Mouse (Mus musculus) liver, adult 2 months (tissue): Measurements from ENCODE around the gene Jak3. TPM values are rescaled to one million over a fixed set of nuclear protein-coding genes. Genes with fewer than 3 reads are reported as not detected.

ENCODE experiments used
- DNase-seq: peaks from one replicate; pipeline ENCODE4 v3.0.0-alpha.2; 2011; ENCODE audit warnings: low read depth, low spot score; ENCODE audit errors: extremely low read depth
- H3K27ac ChIP-seq: fragments of 200-500 bp; replicated peaks from 2 replicates; pipeline ENCODE4 v1.5.1; 2012; ENCODE audit warnings: low read depth, mild to moderate bottlenecking, control low read depth, inconsistent platforms, low read length; ENCODE audit not compliant: insufficient read depth
- H3K27me3 ChIP-seq: fragments of 200-500 bp; 2 replicates; pipeline ENCODE4 v1.6.1; 2012; ENCODE audit warnings: mild to moderate bottlenecking, moderate library complexity, low read length, inconsistent platforms; ENCODE audit not compliant: control insufficient read depth, insufficient read depth
- H3K36me3 ChIP-seq: fragments of 200-500 bp; 2 replicates; pipeline ENCODE4 v1.6.1; 2012; ENCODE audit warnings: low read length, inconsistent platforms; ENCODE audit not compliant: control insufficient read depth, insufficient read depth
- H3K4me1 ChIP-seq: fragments of 200-500 bp; 2 replicates; pipeline ENCODE4 v1.6.1; 2011; ENCODE audit warnings: low read length; ENCODE audit not compliant: control insufficient read depth, insufficient read depth
- H3K4me3 ChIP-seq: fragments of 200-500 bp; 2 replicates; pipeline ENCODE4 v1.5.1; 2011; ENCODE audit warnings: low read depth, mild to moderate bottlenecking, control low read depth, low read length, moderate library complexity; ENCODE audit not compliant: insufficient read depth
- H3K79me2 ChIP-seq: fragments of 200-500 bp; 2 replicates; pipeline ENCODE4 v1.6.1; 2012; ENCODE audit warnings: inconsistent platforms, mild to moderate bottlenecking, low read length, moderate library complexity; ENCODE audit not compliant: control insufficient read depth, insufficient read depth
- H3K9ac ChIP-seq: fragments of 200-500 bp; 2 replicates; pipeline ENCODE4 v1.6.1; 2012; ENCODE audit warnings: low read depth, mild to moderate bottlenecking, control low read depth, inconsistent platforms, low read length
- CTCF ChIP-seq: fragments of 200-500 bp; IDR thresholded peaks from 2 replicates; pipeline ENCODE4 v1.5.1; 2011; ENCODE audit warnings: low read depth, low read length, control low read depth
- POLR2A ChIP-seq: fragments of 200-500 bp; IDR thresholded peaks from 2 replicates; pipeline ENCODE4 v1.6.1; 2011; ENCODE audit warnings: low read length, control low read depth; ENCODE audit not compliant: insufficient read depth; ENCODE audit errors: extremely low read depth
- WGBS: fragments of 180-500 bp; shearing (Covaris S2); methylation state at CpG from one replicate; pipeline ENCODE4 v1.1.7; 2018; 5-methylcytosine and 5-hydroxymethylcytosine counted together
- polyA plus RNA-seq: library from polyadenylated mRNA; depleted of rRNA; stranded (reverse); fragments of >200 nt; gene quantifications from 2 replicates; pipeline ENCODE4 v1.2.3, GENCODE M21; 2012
- total RNA-seq: library from RNA; depleted of rRNA; stranded (reverse); fragments of >200 nt; gene quantifications from 2 replicates; pipeline ENCODE4 v1.2.3, GENCODE M21; 2014

Gene Jak3
- total and polyA plus RNA-seq, 2 experiments = 4.0 to 7.9 TPM

- Histone ChIP-seq H3K4me1 (peaks cover 15% of the 10 kb centered on the region), H3K36me3 (no peaks in the 10 kb centered on the region), H3K27ac (peak overlapping the region; percentile 39), H3K79me2 (no peaks in the 10 kb centered on the region), H3K27me3 (peaks cover 2% of the 10 kb centered on the region; the same call in 1 of the 2 replicates), H3K4me3 (no peak overlapping the region), H3K9ac (no peak overlapping the region)
- no peak for TF ChIP-seq POLR2A
- TF ChIP-seq CTCF = no peak
- DNase-seq = no peak
- 76% methylated on average over 6 of the region's 6 CpGs for WGBS
Observed at GRCm38 (mm10) chr8:71672168-71672735, 3.8 kb upstream of the Jak3 start.

- no peak overlapping the region for H3K4me3 ChIP-seq
- no peaks in the 10 kb centered on the region for H3K79me2 ChIP-seq
- 85% methylated on average over 2 of the region's 2 CpGs for WGBS
- TF ChIP-seq CTCF (no peak), POLR2A (no peak)
- no peak for DNase-seq
- no peaks in the 10 kb centered on the region for H3K27me3 ChIP-seq
- H3K4me1 ChIP-seq = peaks cover 15% of the 10 kb centered on the region
- no peak overlapping the region for H3K9ac ChIP-seq
- H3K27ac ChIP-seq = no peak overlapping the region
- no peaks in the 10 kb centered on the region for H3K36me3 ChIP-seq
Observed at GRCm38 (mm10) chr8:71674071-71674470, 2.0 kb upstream of the Jak3 start.

GRCm38 (mm10) chr8:71675456-71676019, 558 bp upstream of the Jak3 start:
- TF ChIP-seq POLR2A = no peak
- TF ChIP-seq CTCF = no peak

GRCm38 (mm10) chr8:71676803-71677202, 707 bp downstream of the Jak3 start:
- Histone ChIP-seq H3K27me3 (no peaks in the 10 kb centered on the region), H3K79me2 (no peaks in the 10 kb centered on the region), H3K4me3 (peak overlapping the region; percentile 98; the same call in 1 of the 2 replicates), H3K9ac (peak overlapping the region; percentile 99), H3K27ac (peak overlapping the region; percentile 5; the same call in 1 of the 2 replicates), H3K36me3 (no peaks in the 10 kb centered on the region), H3K4me1 (peaks cover 9% of the 10 kb centered on the region)
- no peak for TF ChIP-seq POLR2A
- no peak for TF ChIP-seq CTCF
- DNase-seq = no peak
- WGBS = 54% methylated on average over 9 of the region's 9 CpGs

More at GRCm38 (mm10) chr8:71675456-71676019, 558 bp upstream of the Jak3 start:
- Histone ChIP-seq H3K9ac (peak overlapping the region; percentile 71), H3K79me2 (no peaks in the 10 kb centered on the region), H3K27ac (peak overlapping the region; percentile 90), H3K36me3 (no peaks in the 10 kb centered on the region), H3K4me3 (no peak overlapping the region; the same call in 1 of the 2 replicates), H3K4me1 (peaks cover 15% of the 10 kb centered on the region), H3K27me3 (no peaks in the 10 kb centered on the region)
- no peak for DNase-seq
- WGBS = 62% methylated on average over 9 of the region's 9 CpGs

- no peak overlapping the region for H3K9ac ChIP-seq
- no peak for TF ChIP-seq POLR2A
- H3K27ac ChIP-seq = 0 out of 2 replicates have a peak overlapping the region, but pooled peaks have one; percentile 25
Observed at GRCm38 (mm10) chr8:71677555-71677954, 1.5 kb downstream of the Jak3 start.

GRCm38 (mm10) chr8:71678216-71678615, 2.1 kb downstream of the Jak3 start:
- Histone ChIP-seq H3K4me1 (peaks cover 8% of the 10 kb centered on the region; the same call in 1 of the 2 replicates), H3K4me3 (no peak overlapping the region), H3K9ac (no peak overlapping the region), H3K79me2 (no peaks in the 10 kb centered on the region), H3K27me3 (no peaks in the 10 kb centered on the region), H3K27ac (no peak overlapping the region), H3K36me3 (no peaks in the 10 kb centered on the region)
- DNase-seq = no peak
- TF ChIP-seq POLR2A (no peak), CTCF (no peak)
- WGBS = 72% methylated on average over 4 of the region's 4 CpGs

More at GRCm38 (mm10) chr8:71677555-71677954, 1.5 kb downstream of the Jak3 start:
- no peak for DNase-seq
- Histone ChIP-seq H3K27me3 (no peaks in the 10 kb centered on the region), H3K4me1 (peaks cover 8% of the 10 kb centered on the region; the same call in 1 of the 2 replicates), H3K79me2 (no peaks in the 10 kb centered on the region), H3K36me3 (no peaks in the 10 kb centered on the region), H3K4me3 (no peak overlapping the region)
